Mouse (Mus musculus) embryonic facial prominence, embryonic 14.5 days (tissue): ENCODE data around the gene Tmem222. TPM values are rescaled to one million over a fixed set of nuclear protein-coding genes. Genes with fewer than 3 reads are reported as not detected.

Experiments
- ATAC-seq: fragments of 200-750 bp; cut with Nextera tagmentation; 2 replicates; pipeline ENCODE4 v1.8.0; 2017; ENCODE audit warnings: low read depth, moderate number of reproducible peaks, moderate TSS enrichment
- DNase-seq: peaks from one replicate; pipeline ENCODE4 v3.0.0-alpha.2; 2015; ENCODE audit warnings: low spot score
- H3K27ac ChIP-seq: fragments of 300-500 bp; sonication (generic); replicated peaks from 2 replicates; pipeline ENCODE4 v1.5.1; 2014; ENCODE audit warnings: low read depth, mild to moderate bottlenecking, low read length, moderate library complexity
- H3K27me3 ChIP-seq: fragments of 300-500 bp; sonication (generic); replicated peaks from 2 replicates; pipeline ENCODE4 v1.6.1; 2014; ENCODE audit warnings: low read length; ENCODE audit not compliant: control insufficient read depth, insufficient read depth
- H3K36me3 ChIP-seq: fragments of 300-500 bp; sonication (generic); 2 replicates; pipeline ENCODE4 v1.6.1; 2014; ENCODE audit warnings: low read length, mixed read lengths; ENCODE audit not compliant: control insufficient read depth, insufficient read depth
- H3K4me1 ChIP-seq: fragments of 300-500 bp; sonication (generic); 2 replicates; pipeline ENCODE4 v1.6.1; 2014; ENCODE audit warnings: antibody characterized with exemption, low read length; ENCODE audit not compliant: control insufficient read depth, insufficient read depth
- H3K4me2 ChIP-seq: fragments of 300-500 bp; sonication (generic); 2 replicates; pipeline ENCODE4 v1.6.1; 2014; ENCODE audit warnings: low read depth, mild to moderate bottlenecking, low read length, moderate library complexity, mixed read lengths
- H3K4me3 ChIP-seq: fragments of 300-500 bp; sonication (generic); 2 replicates; pipeline ENCODE4 v1.5.1; 2014; ENCODE audit warnings: low read depth, mild to moderate bottlenecking, low read length
- H3K9ac ChIP-seq: fragments of 300-500 bp; sonication (generic); 2 replicates; pipeline ENCODE4 v1.6.1; 2014; ENCODE audit warnings: low read depth, mild to moderate bottlenecking, low read length, moderate library complexity, mixed read lengths
- H3K9me3 ChIP-seq: fragments of 300-500 bp; sonication (generic); 2 replicates; pipeline ENCODE4 v1.6.1; 2016; ENCODE audit warnings: low read length; ENCODE audit not compliant: control insufficient read depth
- WGBS: fragments of 180-500 bp; shearing (Covaris S2); extraction: QIAGEN DNeasy Blood & Tissue Kit; methylation state at CpG from one replicate; pipeline ENCODE4 v1.1.7; 2014; 5-methylcytosine and 5-hydroxymethylcytosine counted together
- polyA plus RNA-seq: library from polyadenylated mRNA; unstranded; fragments of >200 nt; fragmentation: Nextera tagmentation; extraction: Ambion mirVana; gene quantifications from 2 replicates; pipeline ENCODE4 v1.2.1, GENCODE M21; 2014

The Tmem222 gene
- polyA plus RNA-seq, 1 experiment from 2014 or later, result 68.3 TPM

- H3K27ac ChIP-seq, result no peak overlapping the region
- H3K4me1 ChIP-seq, result peaks cover 10% of the 10 kb centered on the region
- H3K27me3 ChIP-seq, result no peaks in the 10 kb centered on the region
- peaks cover 37% of the 10 kb centered on the region for H3K36me3 ChIP-seq
- H3K9me3 ChIP-seq, result no peaks in the 10 kb centered on the region
- no peak for ATAC-seq
- H3K9ac ChIP-seq, result peak overlapping the region; percentile 40; the same call in 1 of the 2 replicates
- H3K4me3 ChIP-seq, result no peak overlapping the region
- 21% methylated on average over 21 of the region's 24 CpGs for WGBS
- DNase-seq, result peak; percentile 44
- no peak overlapping the region for H3K4me2 ChIP-seq
These were observed 15.6 kb upstream of the Tmem222 start for GRCm38 (mm10) chr4:133292901-133293843.

- ATAC-seq (no peak), DNase-seq (no peak)
- Histone ChIP-seq H3K4me2 (no peak overlapping the region), H3K9me3 (no peaks in the 10 kb centered on the region), H3K27me3 (no peaks in the 10 kb centered on the region), H3K27ac (no peak overlapping the region), H3K9ac (no peak overlapping the region), H3K4me1 (peaks cover 10% of the 10 kb centered on the region), H3K36me3 (peaks cover 37% of the 10 kb centered on the region), H3K4me3 (no peak overlapping the region)
- 75% methylated on average over 4 of the region's 4 CpGs for WGBS
These were observed 14.8 kb upstream of the Tmem222 start for GRCm38 (mm10) chr4:133292405-133292804.

- H3K27me3 ChIP-seq, result no peaks in the 10 kb centered on the region
- no peak overlapping the region for H3K4me3 ChIP-seq
- no peaks in the 10 kb centered on the region for H3K9me3 ChIP-seq
- H3K4me2 ChIP-seq, result no peak overlapping the region
- DNase-seq (no peak), ATAC-seq (no peak)
- peaks cover 32% of the 10 kb centered on the region for H3K36me3 ChIP-seq
- WGBS, result 94% methylated on average over 1 of the region's 1 CpGs
- H3K4me1 ChIP-seq, result peaks cover 10% of the 10 kb centered on the region
- H3K27ac ChIP-seq, result no peak overlapping the region
- no peak overlapping the region for H3K9ac ChIP-seq
These were observed 13.7 kb upstream of the Tmem222 start for GRCm38 (mm10) chr4:133291255-133291654.

GRCm38 (mm10) chr4:133286476-133287077, 9.0 kb upstream of the Tmem222 start:
- Histone ChIP-seq H3K4me1 (peaks cover 16% of the 10 kb centered on the region), H3K9me3 (no peaks in the 10 kb centered on the region), H3K27me3 (no peaks in the 10 kb centered on the region), H3K9ac (no peak overlapping the region), H3K4me3 (no peak overlapping the region), H3K36me3 (no peaks in the 10 kb centered on the region), H3K27ac (no peak overlapping the region), H3K4me2 (no peak overlapping the region)
- DNase-seq (no peak), ATAC-seq (no peak)
- WGBS, result 78% methylated on average over 4 of the region's 4 CpGs

- H3K9ac ChIP-seq, result no peak overlapping the region
- H3K36me3 ChIP-seq, result no peaks in the 10 kb centered on the region
- WGBS, result 83% methylated on average over 5 of the region's 5 CpGs
- H3K4me3 ChIP-seq, result no peak overlapping the region
- DNase-seq (no peak), ATAC-seq (no peak)
- no peaks in the 10 kb centered on the region for H3K27me3 ChIP-seq
- H3K9me3 ChIP-seq, result no peaks in the 10 kb centered on the region
- no peak overlapping the region for H3K27ac ChIP-seq
- peaks cover 22% of the 10 kb centered on the region for H3K4me1 ChIP-seq
- no peak overlapping the region for H3K4me2 ChIP-seq
These were observed 8.4 kb upstream of the Tmem222 start for GRCm38 (mm10) chr4:133285950-133286349.

- Histone ChIP-seq H3K4me3 (no peak overlapping the region), H3K27me3 (no peaks in the 10 kb centered on the region), H3K4me2 (no peak overlapping the region), H3K4me1 (peaks cover 23% of the 10 kb centered on the region), H3K36me3 (no peaks in the 10 kb centered on the region), H3K9ac (no peak overlapping the region), H3K9me3 (no peaks in the 10 kb centered on the region), H3K27ac (no peak overlapping the region)
- ATAC-seq (no peak), DNase-seq (no peak)
- WGBS, result 86% methylated on average over 3 of the region's 3 CpGs
These were observed 7.7 kb upstream of the Tmem222 start for GRCm38 (mm10) chr4:133285299-133285698.

GRCm38 (mm10) chr4:133282656-133283055, 5.1 kb upstream of the Tmem222 start:
- DNase-seq (no peak), ATAC-seq (no peak)
- no peak overlapping the region for H3K4me3 ChIP-seq
- H3K36me3 ChIP-seq, result no peaks in the 10 kb centered on the region
- H3K27me3 ChIP-seq, result no peaks in the 10 kb centered on the region
- no peaks in the 10 kb centered on the region for H3K9me3 ChIP-seq
- 27% methylated on average over 4 of the region's 4 CpGs for WGBS
- peaks cover 31% of the 10 kb centered on the region for H3K4me1 ChIP-seq
- H3K27ac ChIP-seq, result peak overlapping the region; percentile 89
- H3K9ac ChIP-seq, result peak overlapping the region; percentile 15; the same call in 1 of the 2 replicates
- H3K4me2 ChIP-seq, result peak overlapping the region; percentile 16

- Histone ChIP-seq H3K4me2 (peak overlapping the region; percentile 16), H3K9ac (peak overlapping the region; percentile 45; the same call in 1 of the 2 replicates), H3K27me3 (no peaks in the 10 kb centered on the region), H3K4me3 (no peak overlapping the region), H3K36me3 (no peaks in the 10 kb centered on the region), H3K27ac (peak overlapping the region; percentile 89), H3K9me3 (no peaks in the 10 kb centered on the region), H3K4me1 (peaks cover 31% of the 10 kb centered on the region)
- DNase-seq (peak; percentile 86), ATAC-seq (peak; percentile 41)
- 15% methylated on average over 5 of the region's 5 CpGs for WGBS
These were observed 4.4 kb upstream of the Tmem222 start for GRCm38 (mm10) chr4:133281951-133282481.
